Mouse (Mus musculus) C2C12 (cell line): ENCODE measurements around the gene Uqcc1. TPM values are rescaled to one million over a fixed set of nuclear protein-coding genes. Genes with fewer than 3 reads are reported as not detected.
"Not testable (repeated sequence)": the region's sequence is repeated elsewhere in the genome, so short reads cannot be mapped to it uniquely, and the experiment has no call there.

ENCODE experiments used
- H3K27me3 ChIP-seq: one replicate; pipeline ENCODE4 v1.6.1; 2011; ENCODE audit not compliant: control insufficient read depth, insufficient read depth, insufficient read length
- H3K36me3 ChIP-seq: one replicate; pipeline ENCODE4 v1.6.1; 2011; ENCODE audit not compliant: control insufficient read depth, insufficient read depth
- H3K4me3 ChIP-seq: one replicate; pipeline ENCODE4 v1.5.1; 2011; ENCODE audit warnings: mild to moderate bottlenecking, control low read depth; ENCODE audit not compliant: poor library complexity, insufficient read depth, severe bottlenecking
- H3K79me2 ChIP-seq: one replicate; pipeline ENCODE4 v1.6.1; 2011; ENCODE audit not compliant: control insufficient read depth, insufficient read depth
- H3K79me3 ChIP-seq: one replicate; pipeline ENCODE4 v1.6.1; 2011; ENCODE audit warnings: low read depth, control low read depth
- H3ac ChIP-seq: one replicate; pipeline ENCODE3; 2011; ENCODE audit warnings: low read depth; ENCODE audit not compliant: control insufficient read depth, insufficient read length
- CEBPB ChIP-seq: IDR thresholded peaks from one replicate; pipeline ENCODE4 v1.6.1; 2011; ENCODE audit warnings: low read depth, mild to moderate bottlenecking, control low read depth, moderate library complexity
- CTCF ChIP-seq: IDR thresholded peaks from one replicate; pipeline ENCODE4 v1.5.1; 2011; ENCODE audit not compliant: control insufficient read depth, insufficient read depth, insufficient read length
- FOSL1 ChIP-seq: IDR thresholded peaks from one replicate; pipeline ENCODE4 v1.8.0; 2011; ENCODE audit warnings: mild to moderate bottlenecking, low read length; ENCODE audit not compliant: poor library complexity, insufficient read depth, severe bottlenecking
- MAX ChIP-seq: IDR thresholded peaks from one replicate; pipeline ENCODE4 v1.6.1; 2011; ENCODE audit warnings: mild to moderate bottlenecking, control low read depth
- MYOD1 ChIP-seq: IDR thresholded peaks from one replicate; pipeline ENCODE4 v1.6.1; 2011; ENCODE audit warnings: low read depth; ENCODE audit not compliant: control insufficient read depth, insufficient read length
- MYOG ChIP-seq: IDR thresholded peaks from one replicate; pipeline ENCODE4 v1.6.1; 2011; ENCODE audit not compliant: control insufficient read depth, insufficient read length; ENCODE audit errors: extremely low read depth
- USF1 ChIP-seq: IDR thresholded peaks from one replicate; pipeline ENCODE4 v1.6.1; 2011; ENCODE audit warnings: low read depth, mild to moderate bottlenecking, control low read depth, moderate library complexity
- polyA plus RNA-seq: library from polyadenylated mRNA; unstranded; fragments of >200 nt; fragmentation: generic; extraction: Trizol; gene quantifications from one replicate; pipeline ENCODE4 v1.2.1, GENCODE M21; 2012; ENCODE audit warnings: missing spikeins

Uqcc1 gene
- polyA plus RNA-seq, 1 experiment = 47.6 TPM

DNA sequence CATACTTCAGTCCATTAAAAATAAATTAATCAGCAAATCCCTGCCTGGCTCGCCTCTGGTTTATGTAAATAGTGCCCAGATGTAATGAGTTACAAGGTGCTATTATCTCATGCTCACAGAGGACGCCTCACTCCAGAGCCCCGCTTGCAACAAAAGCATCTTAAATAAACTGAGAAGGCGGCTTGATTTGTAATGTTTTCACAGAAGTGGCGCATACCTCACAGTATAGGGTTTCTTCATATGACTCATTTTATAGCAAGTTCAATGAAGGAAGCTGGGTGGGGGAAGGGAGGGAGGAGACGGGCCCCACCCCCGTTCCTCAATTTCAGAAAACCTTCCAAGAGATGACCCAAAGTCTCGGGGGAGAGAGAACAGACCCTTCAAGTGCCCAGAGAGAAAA lies 83.2 kb downstream of the Uqcc1 start:
- H3ac ChIP-seq = no peak overlapping the region
- no peaks in the 10 kb centered on the region for H3K79me2 ChIP-seq
- peaks cover 28% of the 10 kb centered on the region for H3K36me3 ChIP-seq
- no peaks in the 10 kb centered on the region for H3K27me3 ChIP-seq
- no peak for TF ChIP-seq FOSL1
- peak; percentile 1 for TF ChIP-seq CEBPB
- TF ChIP-seq MYOD1 = no peak
- no peaks in the 10 kb centered on the region for H3K79me3 ChIP-seq
- H3K4me3 ChIP-seq = no peak overlapping the region

DNA sequence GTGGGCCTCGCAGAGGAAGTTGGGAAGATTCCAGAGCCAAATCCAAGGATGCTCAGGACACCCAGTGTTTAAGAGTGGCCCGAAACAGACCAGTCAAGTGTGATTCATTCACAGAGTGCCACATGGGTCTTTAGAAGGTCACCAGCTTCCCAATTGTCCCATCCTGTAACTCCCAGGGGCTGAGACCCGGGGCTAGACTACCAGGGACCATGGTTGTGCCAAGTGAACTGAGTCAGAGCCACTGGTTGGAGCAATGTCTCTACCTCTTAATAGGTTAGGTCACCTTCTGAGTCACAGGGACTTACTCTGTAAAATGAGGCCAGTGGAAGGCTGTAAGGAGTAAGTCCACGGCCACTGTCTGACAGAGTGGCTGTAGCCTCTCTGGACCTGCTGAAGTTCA lies 91.1 kb downstream of the Uqcc1 start:
- H3K79me2 ChIP-seq = no peaks in the 10 kb centered on the region
- H3K4me3 ChIP-seq = no peak overlapping the region
- H3ac ChIP-seq = no peak overlapping the region
- TF ChIP-seq MYOD1 (no peak), CTCF (no peak), FOSL1 (no peak), USF1 (no peak), MAX (no peak), MYOG (no peak), CEBPB (no peak)
- no peaks in the 10 kb centered on the region for H3K27me3 ChIP-seq
- H3K36me3 ChIP-seq = no peaks in the 10 kb centered on the region
- no peaks in the 10 kb centered on the region for H3K79me3 ChIP-seq

DNA sequence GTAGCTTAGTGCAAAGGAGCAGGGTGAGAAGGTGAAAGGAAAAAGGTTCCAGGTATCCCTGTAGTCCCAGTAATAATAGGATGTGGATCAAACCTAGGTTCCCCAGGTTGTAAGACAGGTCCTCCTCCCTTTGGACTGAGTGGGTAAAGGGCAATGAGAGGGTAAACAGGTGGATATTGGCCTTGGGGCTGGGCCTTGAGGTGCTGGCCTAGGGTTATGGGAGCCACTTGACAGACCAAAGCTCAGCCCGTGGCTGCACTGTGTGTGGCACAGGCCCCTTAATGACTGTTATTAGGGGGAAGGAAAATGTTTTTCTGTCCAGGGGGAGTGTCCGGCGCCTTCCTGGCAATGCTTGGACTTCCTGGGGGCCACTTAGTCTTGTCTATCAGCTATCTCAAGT lies 92.1 kb downstream of the Uqcc1 start:
- no peaks in the 10 kb centered on the region for H3K79me2 ChIP-seq
- H3K36me3 ChIP-seq = no peaks in the 10 kb centered on the region
- no peaks in the 10 kb centered on the region for H3K27me3 ChIP-seq
- TF ChIP-seq FOSL1 (no peak), CTCF (no peak), CEBPB (no peak), USF1 (no peak), MYOD1 (no peak), MYOG (no peak), MAX (no peak)
- no peak overlapping the region for H3ac ChIP-seq
- no peak overlapping the region for H3K4me3 ChIP-seq
- no peaks in the 10 kb centered on the region for H3K79me3 ChIP-seq

DNA sequence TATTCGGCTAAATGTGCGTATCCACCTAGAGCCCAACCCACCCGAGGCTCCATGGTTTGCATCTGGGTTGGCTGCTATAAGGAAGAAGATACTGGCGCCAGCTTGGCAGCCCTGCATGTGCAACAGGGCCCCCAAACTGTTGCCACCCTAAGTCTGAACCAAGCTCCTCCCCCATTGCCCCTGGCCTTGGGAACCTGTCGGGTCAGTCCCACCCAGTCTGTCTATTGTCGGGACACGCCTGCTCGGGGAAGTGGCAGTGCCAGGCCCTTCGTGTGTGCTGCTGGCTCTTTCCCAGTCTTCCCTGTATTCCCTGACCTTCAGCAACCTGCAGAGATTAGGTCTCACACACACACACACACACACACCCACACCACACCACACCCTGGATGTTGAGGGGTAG lies 95.4 kb downstream of the Uqcc1 start, which contains the start of gene Fam83c:
TSS of gene Fam83c (minus strand) at position 123 of the 400 bp plus-strand sequence.
- H3K36me3 ChIP-seq = no peaks in the 10 kb centered on the region
- H3K27me3 ChIP-seq = no peaks in the 10 kb centered on the region
- no peak within 1 kb of the TSS for H3ac ChIP-seq
- H3K79me3 ChIP-seq = no peaks in the 10 kb centered on the region
- no peak within 1 kb of the TSS for H3K4me3 ChIP-seq
- TF ChIP-seq CEBPB (no peak), MYOG (no peak), MYOD1 (no peak), USF1 (no peak), FOSL1 (no peak), CTCF (no peak), MAX (no peak)
- no peaks in the 10 kb centered on the region for H3K79me2 ChIP-seq

DNA sequence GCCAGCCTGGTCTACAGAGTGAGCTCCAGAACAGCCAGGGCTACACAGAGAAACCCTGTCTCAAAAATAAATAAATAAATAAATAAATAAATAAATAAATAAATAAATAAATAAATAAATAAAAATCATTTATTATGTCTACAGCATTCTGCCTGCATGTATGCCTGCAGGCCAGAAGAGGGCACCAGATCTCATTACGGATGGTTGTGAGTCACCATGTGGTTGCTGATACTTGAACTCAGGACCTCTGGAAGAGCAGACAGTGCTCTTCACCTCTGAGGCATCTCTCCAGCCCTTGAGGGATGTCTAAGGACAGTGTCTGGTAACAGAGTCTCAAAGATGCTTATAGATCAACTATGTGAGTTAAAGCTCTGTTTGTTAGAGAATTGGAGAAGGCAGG lies 98.0 kb downstream of the Uqcc1 start:
- H3K27me3 ChIP-seq, H3K79me3 ChIP-seq, H3K4me3 ChIP-seq: not testable (repeated sequence)

DNA sequence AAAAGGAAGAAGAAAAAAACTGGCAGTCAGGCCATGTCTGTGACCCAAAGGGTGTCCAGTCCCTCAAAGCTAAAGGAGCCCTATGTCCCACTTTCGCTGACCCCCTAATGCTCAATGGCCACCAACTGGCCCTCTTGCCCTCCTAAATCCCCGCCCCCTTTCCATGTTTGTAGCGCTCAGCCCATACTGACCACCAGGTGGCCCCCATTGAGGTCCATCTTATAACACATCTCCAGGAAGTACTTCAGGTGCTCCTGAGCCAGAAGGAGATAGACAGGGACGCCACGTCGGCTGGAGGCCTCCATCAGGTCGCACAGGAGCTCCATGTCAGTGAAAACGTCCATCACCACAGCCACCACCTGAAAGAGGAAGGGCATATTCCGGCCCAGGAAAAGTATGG lies 98.8 kb downstream of the Uqcc1 start:
- no peak overlapping the region for H3K4me3 ChIP-seq
- no peaks in the 10 kb centered on the region for H3K27me3 ChIP-seq
- H3K36me3 ChIP-seq = no peaks in the 10 kb centered on the region
- no peak for TF ChIP-seq CEBPB
- TF ChIP-seq CTCF = no peak
- no peak for TF ChIP-seq FOSL1
- no peak for TF ChIP-seq MAX
- TF ChIP-seq MYOG = no peak
- no peak for TF ChIP-seq USF1
- TF ChIP-seq MYOD1 = no peak
- H3ac ChIP-seq = no peak overlapping the region
- H3K79me2 ChIP-seq = peaks cover 3% of the 10 kb centered on the region
- H3K79me3 ChIP-seq = peaks cover 1% of the 10 kb centered on the region

More for the DNA sequence above, 98.0 kb downstream of the Uqcc1 start:
- not testable (repeated sequence) for H3K36me3 ChIP-seq, H3ac ChIP-seq, H3K79me2 ChIP-seq

DNA sequence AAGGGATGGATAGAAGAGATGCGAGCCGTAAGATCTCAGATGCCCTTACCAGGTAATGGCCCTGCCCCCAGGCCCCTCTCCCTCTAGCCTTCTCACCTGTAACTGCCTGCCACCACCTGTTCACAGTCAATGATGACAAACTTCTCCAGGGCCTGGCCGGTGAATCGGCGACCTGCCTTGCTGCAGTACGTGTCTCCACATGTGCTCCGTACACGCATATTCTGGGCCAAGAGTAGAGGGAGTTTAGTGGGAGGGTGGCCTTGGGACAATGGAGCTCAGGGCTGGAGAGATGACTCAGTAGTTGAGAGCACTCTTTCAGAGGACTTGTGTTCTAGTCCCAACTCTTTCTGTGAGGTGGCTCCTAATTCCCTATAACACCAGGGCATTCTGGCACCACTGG lies 99.3 kb downstream of the Uqcc1 start:
- Histone ChIP-seq H3ac (no peak overlapping the region), H3K27me3 (no peaks in the 10 kb centered on the region), H3K4me3 (no peak overlapping the region), H3K79me3 (peaks cover 6% of the 10 kb centered on the region), H3K79me2 (peaks cover 8% of the 10 kb centered on the region), H3K36me3 (no peaks in the 10 kb centered on the region)
- no peak for TF ChIP-seq MAX
- no peak for TF ChIP-seq MYOG
- no peak for TF ChIP-seq FOSL1
- no peak for TF ChIP-seq MYOD1
- no peak for TF ChIP-seq CTCF
- TF ChIP-seq USF1 = no peak
- TF ChIP-seq CEBPB = no peak
